In the genomic region with DNA sequence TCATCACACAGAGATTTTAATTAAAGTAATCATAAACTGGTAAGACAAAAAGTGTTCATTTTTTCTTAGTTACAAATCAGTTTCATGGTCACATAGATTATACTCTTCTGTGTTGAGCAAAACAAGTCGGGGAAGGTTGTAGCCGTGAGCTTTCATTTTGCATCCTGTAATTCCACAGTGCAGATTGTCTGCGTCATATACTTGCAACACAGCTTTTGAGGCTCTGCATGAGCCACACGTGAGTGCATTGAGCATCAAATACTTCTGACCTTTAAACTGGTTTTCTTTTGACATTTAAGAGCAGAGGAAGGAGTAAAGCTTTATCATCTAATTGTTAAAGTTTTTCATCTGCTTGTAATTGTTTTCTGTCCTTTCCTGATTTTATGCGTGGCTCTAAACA, we compare ENCODE assay signal across 30 mouse cellular contexts. TPM values are rescaled to one million over a fixed set of nuclear protein-coding genes. Genes with fewer than 3 reads are reported as not detected.
A peak's percentile ranks its signal among the peaks of the same experiment; 100 is the strongest.
DNase-seq lines count a peak whose midpoint lies in the region; ATAC-seq lines count a peak whose summit lies in the region.
"Had no signal": no experiment of that assay in that cellular context is flagged by ENCODE, and none has a peak within 500 bp of the region (broad histone marks: within the 10 kb centered on the region; RNA-seq: fewer than 3 reads in every experiment).

No protein-coding gene starts in this region.

- peaks cover 4% of the 10 kb centered on the region; the same call in 1 of the 2 replicates for H3K4me1 ChIP-seq in heart, embryonic 11.5 days (ENCODE audit: control insufficient read depth, insufficient read depth, low read length)
- H3K4me1 ChIP-seq: embryonic facial prominence, embryonic 12.5 days; limb, embryonic 10.5 days had no signal

- no peak overlapping the region for H3K27ac ChIP-seq in heart, embryonic 11.5 days (ENCODE audit: low read depth, low read length)
- H3K27ac ChIP-seq: embryonic facial prominence, embryonic 12.5 days; forebrain, embryonic 10.5 days; forebrain, embryonic 15.5 days; hindbrain, embryonic 13.5 days; kidney, postnatal 0 days; limb, embryonic 10.5 days; limb, embryonic 15.5 days; liver, embryonic 15.5 days; neural tube, embryonic 13.5 days had no signal

- no peak overlapping the region for H3K9ac ChIP-seq in heart, embryonic 11.5 days (ENCODE audit: low read depth, low read length)
- H3K9ac ChIP-seq: embryonic facial prominence, embryonic 12.5 days; forebrain, embryonic 15.5 days; heart, embryonic 12.5 days; hindbrain, embryonic 13.5 days; limb, embryonic 15.5 days; liver, embryonic 15.5 days; lung, embryonic 14.5 days; neural tube, embryonic 13.5 days had no signal

- no peak for ATAC-seq in heart, embryonic 11.5 days (replicated peaks; ENCODE audit: insufficient number of reproducible peaks, low FRiP score, low TSS enrichment)
- ATAC-seq in activated CD4-positive, CD25-positive, alpha-beta regulatory T cell, adult 4 months = peak; percentile 36
- ATAC-seq: forebrain, embryonic 15.5 days had no signal

- no peaks in the 10 kb centered on the region for H3K9me3 ChIP-seq in heart, embryonic 11.5 days (replicated peaks; ENCODE audit: control insufficient read depth, low read length)
- H3K9me3 ChIP-seq: embryonic facial prominence, embryonic 12.5 days; forebrain, embryonic 10.5 days; forebrain, embryonic 15.5 days; heart, embryonic 12.5 days; hindbrain, embryonic 13.5 days; limb, embryonic 10.5 days; limb, embryonic 15.5 days; liver, embryonic 15.5 days; neural tube, embryonic 13.5 days had no signal

- no peaks in the 10 kb centered on the region for H3K36me3 ChIP-seq in heart, embryonic 11.5 days (ENCODE audit: control insufficient read depth, insufficient read depth, low read length)

- H3K4me3 ChIP-seq in heart, embryonic 11.5 days (ENCODE audit: low read depth, low read length) = no peak overlapping the region
- H3K4me3 ChIP-seq: embryonic facial prominence, embryonic 12.5 days; forebrain, embryonic 10.5 days; forebrain, embryonic 15.5 days; heart, embryonic 12.5 days; hindbrain, embryonic 13.5 days; limb, embryonic 10.5 days; limb, embryonic 15.5 days; liver, embryonic 15.5 days; myocyte; neural tube, embryonic 13.5 days had no signal

- WGBS in heart, embryonic 11.5 days (ENCODE audit: insufficient replicate concordance) = 83% methylated on average over 5 of the region's 5 CpGs

- no peak overlapping the region for H3K4me2 ChIP-seq in heart, embryonic 11.5 days
- H3K4me2 ChIP-seq: embryonic facial prominence, embryonic 12.5 days; forebrain, embryonic 15.5 days; heart, embryonic 12.5 days; hindbrain, embryonic 13.5 days; limb, embryonic 15.5 days; liver, embryonic 15.5 days; lung, embryonic 14.5 days; midbrain, embryonic 11.5 days; neural tube, embryonic 13.5 days had no signal

- peak; percentile 37 to 74 for DNase-seq in adrenal gland, adult (ENCODE audit: inconsistent age in 2 of 2, low spot score in 1 of 2)
- no peak for DNase-seq in adrenal gland, adult 8-10 months
- peak; percentile 14 for DNase-seq in heart, adult 11 months
- DNase-seq in 416B (ENCODE audit: low read depth) = peak; percentile 21
- no peak for DNase-seq in B cell, adult 2 months
- DNase-seq in spleen, postnatal 14 days (ENCODE audit: low spot score in 2 of 2) = no peak
- DNase-seq: cerebellum, adult 8-10 months; cerebellum, postnatal 25 days; gastrocnemius, postnatal 25 days; heart, adult 18-20 months; heart, postnatal 4 days; kidney, adult 2 months; kidney, postnatal 4 days; lung, embryonic 14.5 days; right cerebral cortex, postnatal 4 days had no signal

- no peaks in the 10 kb centered on the region for H3K27me3 ChIP-seq in heart, embryonic 11.5 days (ENCODE audit: control insufficient read depth, insufficient read depth, low read length)
- H3K27me3 ChIP-seq: CH12.LX; embryonic facial prominence, embryonic 12.5 days; forebrain, embryonic 15.5 days; heart, embryonic 12.5 days; hindbrain, embryonic 13.5 days; limb, embryonic 15.5 days; liver, embryonic 15.5 days; neural tube, embryonic 13.5 days had no signal

RNA-seq across cellular contexts. Expression of gene Eya3, which starts 16.5 kb away (rescaled TPM):
- total RNA-seq in adrenal gland, adult 8-10 months (2022) = 10 to 100 TPM; 23.8 to 33.6 (median 32.0) TPM
- polyA plus RNA-seq in heart, embryonic 11.5 days (2014; fragmentation: Nextera tagmentation; extraction: Ambion mirVana) = 21.5 and 24.4 TPM in 2 replicates
- 10 to 100 TPM; 23.2 to 23.8 TPM for polyA plus RNA-seq in activated CD4-positive, CD25-positive, alpha-beta regulatory T cell, adult 4 months (2017; shearing (Covaris generic))

Comparison
In these comparisons a context has a peak if more than half of its experiments do, and no peak if none do; other contexts are left out.
1. DNase-seq: peak in adrenal gland, adult (2 of 2), heart, adult 11 months (single experiment) and 416B (single experiment); none in adrenal gland, adult 8-10 months (single experiment), B cell, adult 2 months (0 of 2) and spleen, postnatal 14 days (0 of 2).